Mouse (Mus musculus) heart, adult 8-10 months (tissue): ENCODE measurements around the gene Cux1. TPM values are rescaled to one million over a fixed set of nuclear protein-coding genes. Genes with fewer than 3 reads are reported as not detected.

Source experiments
- DNase-seq: peaks from one replicate; pipeline ENCODE4 v3.0.0; 2022; ENCODE audit warnings: low spot score
- total RNA-seq, 4 experiments: library from RNA; stranded (reverse); gene quantifications; 2 replicates each; pipeline ENCODE4 v1.2.4; 2022

Gene Cux1
- total RNA-seq, 4 experiments from 2014 or later, result 79.3 to 102 (median 88.5) TPM

GRCm38 (mm10) chr5:136568026-136568765 is 906 bp upstream of the Cux1 start:
- peak; percentile 26 for DNase-seq

GRCm38 (mm10) chr5:136566812-136567175 is 496 bp downstream of the Cux1 start:
- no peak for DNase-seq

- peak; percentile 42 for DNase-seq
Observed at GRCm38 (mm10) chr5:136566001-136566811, 1.1 kb downstream of the Cux1 start.

DNA sequence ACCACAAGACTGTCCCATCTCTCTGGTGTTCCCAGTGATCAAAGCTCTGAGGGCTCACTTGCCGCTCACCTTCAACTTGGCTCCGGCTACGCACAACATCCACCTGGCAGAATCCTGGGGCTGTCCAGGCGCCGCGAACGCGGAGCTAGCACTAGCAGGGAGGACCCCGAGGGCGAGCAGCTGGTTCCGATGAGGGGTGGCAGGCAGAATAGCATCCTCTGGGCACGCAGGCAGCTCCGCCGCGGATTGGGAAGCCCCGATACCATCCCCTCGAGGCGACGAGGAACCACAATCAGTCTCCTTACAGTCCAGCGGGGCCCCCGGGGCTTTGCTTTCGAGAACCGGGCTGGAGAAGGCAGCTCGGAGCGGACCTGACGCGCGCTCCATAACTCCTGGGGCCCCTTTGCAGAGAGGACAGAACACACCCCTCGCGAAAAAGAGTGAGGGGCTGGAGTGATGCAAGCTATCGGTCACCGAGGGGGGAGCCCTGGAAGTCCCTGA is 1.9 kb downstream of the Cux1 start:
- DNase-seq, result peak; percentile 30

- DNase-seq, result no peak
Observed at GRCm38 (mm10) chr5:136564613-136565299, 2.5 kb downstream of the Cux1 start.

DNA sequence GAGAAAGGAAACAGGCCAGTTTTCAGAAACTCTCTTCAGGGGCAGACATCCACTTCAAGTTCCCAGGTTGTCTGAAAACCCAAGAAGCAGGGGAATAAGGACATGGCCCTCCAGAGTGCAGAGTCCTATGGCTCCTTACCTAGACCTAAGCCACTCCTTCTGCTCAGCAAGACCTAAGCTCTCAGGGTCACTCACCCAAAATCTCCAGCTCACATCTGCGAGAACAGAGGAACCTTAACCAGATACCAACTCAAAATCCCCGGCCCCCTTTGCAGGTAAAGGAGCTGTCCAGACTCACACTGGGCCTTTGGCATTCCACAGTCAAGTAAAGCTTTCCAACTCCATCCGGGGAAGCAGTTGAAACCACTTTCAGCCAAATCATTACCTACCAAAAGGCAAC is 3.3 kb downstream of the Cux1 start:
- no peak for DNase-seq

- no peak for DNase-seq
Observed at GRCm38 (mm10) chr5:136563104-136563503, 4.2 kb downstream of the Cux1 start.

DNA sequence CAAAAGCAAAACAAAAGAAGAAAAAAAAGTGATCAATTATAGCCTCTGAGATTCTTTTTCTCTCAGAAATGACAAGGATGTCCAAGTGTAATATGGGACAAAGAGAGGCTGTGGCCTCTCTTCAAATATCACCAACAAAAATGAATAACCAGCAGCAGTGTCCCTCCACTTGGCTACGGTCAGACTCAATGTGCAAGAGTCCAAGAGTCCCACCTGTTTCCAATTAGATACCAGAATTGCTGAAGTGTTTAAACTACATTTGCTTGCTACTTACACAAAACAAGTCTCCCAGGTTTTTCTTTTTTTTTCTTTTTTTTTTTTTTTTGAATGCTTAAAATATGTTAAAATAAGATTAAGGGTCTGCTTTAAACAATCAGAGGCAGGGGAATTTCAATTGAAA is 5.1 kb downstream of the Cux1 start:
- no peak for DNase-seq

- no peak for DNase-seq
Observed at GRCm38 (mm10) chr5:136561641-136562040, 5.6 kb downstream of the Cux1 start.

DNA sequence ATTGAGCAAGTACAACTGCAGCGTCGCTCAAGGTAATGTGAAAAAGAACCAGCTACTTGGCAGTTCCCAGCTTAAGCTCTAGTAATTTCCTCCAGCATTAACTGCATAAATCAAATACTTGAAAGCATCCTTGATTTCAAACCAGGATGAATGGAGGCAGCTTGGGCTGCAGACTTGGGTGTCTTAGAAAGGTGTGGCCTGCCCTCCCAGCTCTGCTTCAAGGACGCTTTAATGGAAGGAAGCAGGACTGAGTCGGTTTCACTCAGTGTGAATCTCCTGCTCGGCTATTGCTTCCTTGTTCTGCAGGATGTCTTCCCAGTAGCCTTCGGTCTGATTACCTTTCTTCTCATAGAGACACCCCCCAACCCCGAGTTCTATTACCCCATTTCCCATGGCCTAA is 6.6 kb downstream of the Cux1 start:
- no peak for DNase-seq

DNA sequence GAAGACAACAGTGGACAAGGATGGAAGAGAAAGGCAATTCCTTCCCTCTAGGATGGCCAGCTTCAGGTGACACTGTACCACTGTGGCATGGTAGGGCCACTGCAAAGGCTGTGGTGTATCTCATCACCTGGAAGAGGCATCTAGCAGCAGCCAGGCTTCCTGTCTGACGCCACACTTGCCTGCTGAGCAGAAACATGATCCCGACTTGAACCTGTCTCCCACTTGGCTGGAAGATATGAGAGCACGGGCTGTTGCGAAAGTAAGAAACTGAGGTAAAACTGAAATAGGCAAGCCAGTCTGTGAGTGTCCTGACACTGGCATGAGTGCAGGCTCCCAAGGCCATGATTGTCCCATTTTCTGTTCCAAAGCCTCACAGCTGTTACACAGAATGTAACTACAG is 9.8 kb downstream of the Cux1 start:
- no peak for DNase-seq

GRCm38 (mm10) chr5:136556328-136557262 is 10.7 kb downstream of the Cux1 start:
- DNase-seq, result no peak

DNA sequence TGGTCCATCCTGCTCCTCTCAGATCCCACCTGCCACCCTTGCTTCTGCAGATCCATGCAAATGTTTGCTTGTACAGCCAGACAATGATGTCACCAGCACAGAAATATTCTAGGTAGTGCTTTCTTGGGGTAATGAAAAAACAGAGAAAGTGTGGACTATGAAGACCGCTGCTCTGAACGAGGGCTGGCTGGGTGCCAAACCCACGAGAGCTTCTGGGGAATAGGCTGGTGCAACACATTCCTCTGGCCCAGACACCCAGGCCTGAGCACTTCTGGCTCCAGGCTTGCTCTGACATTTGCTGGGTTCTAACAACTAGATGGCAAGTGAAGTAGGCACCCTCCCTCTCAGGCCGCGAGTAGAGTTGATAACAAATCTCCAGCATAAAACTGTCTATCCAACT is 11.6 kb downstream of the Cux1 start:
- DNase-seq, result no peak

- no peak for DNase-seq
Observed at GRCm38 (mm10) chr5:136552832-136553231, 14.5 kb downstream of the Cux1 start.

DNA sequence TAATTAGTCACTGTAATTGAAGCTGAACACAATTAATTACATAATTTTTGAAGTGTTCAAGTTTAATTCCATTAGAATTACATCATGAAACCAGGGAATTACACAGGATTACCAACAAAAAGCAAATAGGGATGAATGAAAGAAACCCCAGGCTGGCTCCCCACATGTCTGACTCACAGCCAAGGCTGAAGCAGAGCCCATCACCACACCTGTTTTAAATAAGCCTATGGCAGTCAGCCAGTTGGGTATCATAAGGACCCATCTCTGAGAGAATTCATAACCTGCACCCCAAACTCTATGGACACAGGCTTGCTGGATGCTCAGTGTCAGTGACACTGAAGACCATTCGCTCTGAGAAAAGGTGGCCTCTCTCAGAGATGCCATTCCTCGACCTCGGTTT is 15.2 kb downstream of the Cux1 start:
- DNase-seq, result no peak

DNA sequence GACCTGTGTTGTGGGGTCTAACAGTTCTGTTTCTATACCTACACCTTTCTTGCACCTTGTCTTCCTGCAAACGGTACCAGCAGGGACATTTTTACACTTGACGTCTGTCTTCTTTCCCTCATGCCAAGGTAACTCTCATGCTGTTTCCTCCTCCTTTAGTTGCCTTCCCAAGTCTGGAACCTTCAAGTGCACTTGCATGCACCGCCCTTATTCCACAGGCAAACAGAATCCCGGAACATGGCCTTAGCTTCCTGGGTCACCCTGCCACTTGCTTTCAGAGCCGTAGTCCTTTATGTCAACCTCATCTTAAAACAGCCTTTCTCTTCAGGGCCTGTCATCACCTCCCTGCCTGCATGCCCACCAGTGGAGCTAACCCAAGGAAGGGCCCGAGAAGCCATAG is 15.7 kb downstream of the Cux1 start:
- no peak for DNase-seq

DNA sequence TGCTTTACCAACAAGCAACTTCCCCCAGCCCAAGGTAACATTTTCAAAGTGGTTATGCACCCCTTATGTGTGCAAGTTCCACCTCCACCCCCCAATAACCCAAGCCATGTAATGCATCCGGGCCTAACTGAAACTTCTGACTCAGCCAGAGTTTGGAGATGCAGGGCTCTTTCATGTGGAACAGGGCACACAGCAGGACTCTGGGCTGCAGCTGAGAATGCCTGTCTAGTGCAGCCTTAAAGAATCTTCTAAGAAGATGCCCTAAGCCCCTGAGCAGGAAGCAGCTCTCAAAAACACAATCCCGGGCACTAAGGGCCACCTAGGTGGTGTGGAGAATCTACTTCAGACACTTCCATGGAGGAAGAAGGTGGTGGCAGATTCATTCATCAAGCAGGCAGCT is 16.6 kb downstream of the Cux1 start:
- DNase-seq, result no peak

- no peak for DNase-seq
Observed at GRCm38 (mm10) chr5:136548776-136549175, 18.5 kb downstream of the Cux1 start.

DNA sequence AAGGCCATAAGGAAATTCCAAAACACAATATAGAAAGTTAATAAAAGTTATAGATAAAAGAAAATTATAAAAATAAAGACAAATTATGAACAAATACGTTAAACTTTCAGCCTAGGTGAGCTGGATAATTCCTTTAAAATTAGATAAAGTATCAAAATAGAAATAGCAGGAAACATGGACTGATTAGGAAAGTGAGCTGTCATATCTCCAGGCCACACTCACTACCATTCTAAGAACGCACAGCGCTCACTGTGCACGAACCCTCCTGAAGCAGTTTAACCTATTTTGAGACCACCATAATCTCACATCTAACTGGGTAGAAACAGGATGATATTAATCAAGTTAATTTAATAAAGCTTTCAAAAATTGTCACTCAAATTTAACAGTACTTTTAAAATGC is 22.2 kb downstream of the Cux1 start:
- no peak for DNase-seq

- no peak for DNase-seq
Observed at GRCm38 (mm10) chr5:136543171-136543570, 24.1 kb downstream of the Cux1 start.

GRCm38 (mm10) chr5:136540952-136541351 is 26.3 kb downstream of the Cux1 start:
- DNase-seq, result peak; percentile 82
